Mouse (Mus musculus): ENCODE measurements around the gene 1110017D15Rik.

DNA sequence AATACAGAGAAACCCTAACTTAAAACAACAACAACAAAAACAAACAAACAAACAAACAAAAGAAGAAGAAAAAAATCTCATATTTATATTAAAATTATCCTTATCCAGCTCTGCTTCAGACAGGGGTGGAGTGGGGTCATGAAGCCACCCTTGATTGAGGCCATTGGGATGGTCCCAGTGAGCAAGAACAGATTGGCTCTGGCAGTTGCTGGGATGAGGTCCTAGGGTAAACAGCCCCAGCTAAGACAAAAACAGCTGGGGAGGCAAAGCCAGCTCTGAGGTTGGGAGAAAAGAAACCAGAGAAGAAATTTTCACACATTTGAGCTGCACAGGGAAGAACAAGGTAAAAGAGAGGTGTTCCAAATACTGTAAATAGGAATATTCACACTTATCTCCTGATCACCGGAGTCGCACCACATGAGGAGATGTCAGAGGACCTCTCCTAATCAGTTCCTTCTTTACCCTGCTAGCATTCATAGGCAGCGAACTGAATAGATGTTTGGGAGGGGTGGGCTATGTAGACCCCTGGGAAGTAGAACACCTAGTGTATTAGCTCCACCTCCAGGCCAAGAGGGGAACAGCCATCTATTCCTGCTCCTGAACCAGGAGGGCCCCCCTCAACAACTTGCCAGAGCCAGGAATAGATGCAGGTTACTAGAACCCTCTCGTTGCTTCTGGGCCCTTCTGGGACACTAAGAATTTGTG is 38.2 kb downstream of the 1110017D15Rik start:
- TF ChIP-seq CTCF (IDR thresholded peaks at IDR 0.05; ENCODE audit: low read depth), result peak; percentile 22; the same call in 1 of the 2 replicates
- no peak for TF ChIP-seq EP300 (IDR thresholded peaks at IDR 0.05; ENCODE audit: low read depth)

Measured in liver, embryonic 14.5 days (tissue).